Mouse (Mus musculus): Measurements from ENCODE around the gene Ggct.
A peak's percentile ranks its signal among the peaks of the same experiment; 100 is the strongest.

Ggct gene

DNA sequence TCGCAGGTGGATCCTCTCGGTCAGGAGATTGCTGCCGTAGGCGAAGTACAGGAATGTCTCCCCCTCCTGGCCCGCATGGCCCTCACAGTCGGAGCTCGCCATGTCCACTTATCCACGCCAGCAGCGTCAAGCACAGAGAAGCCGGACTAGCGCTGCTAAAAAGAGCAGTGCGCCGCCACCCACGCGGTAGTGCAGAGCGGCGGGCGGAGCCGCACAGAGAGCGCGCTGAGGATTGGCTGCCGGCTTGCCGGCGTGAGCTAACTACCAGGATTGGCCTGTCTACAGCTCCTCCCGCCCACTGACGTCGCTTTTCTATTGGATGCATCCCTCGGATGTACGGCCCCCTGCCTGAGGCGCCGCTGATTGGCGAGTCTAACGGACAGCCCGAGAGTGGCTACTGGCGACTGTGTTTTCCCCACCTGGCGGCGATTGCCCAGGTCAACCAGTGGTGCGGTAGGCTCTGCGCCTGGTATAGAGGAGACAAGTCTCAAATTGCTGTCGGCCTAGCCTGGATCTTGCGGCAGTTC, at the start of gene Ggct:
Gene Ggct (minus strand): TSS at position 217 of the 527 bp plus-strand sequence.
- peak; percentile 85 for DNase-seq (ENCODE audit: extremely low spot score, low read depth, low spot score)

DNA sequence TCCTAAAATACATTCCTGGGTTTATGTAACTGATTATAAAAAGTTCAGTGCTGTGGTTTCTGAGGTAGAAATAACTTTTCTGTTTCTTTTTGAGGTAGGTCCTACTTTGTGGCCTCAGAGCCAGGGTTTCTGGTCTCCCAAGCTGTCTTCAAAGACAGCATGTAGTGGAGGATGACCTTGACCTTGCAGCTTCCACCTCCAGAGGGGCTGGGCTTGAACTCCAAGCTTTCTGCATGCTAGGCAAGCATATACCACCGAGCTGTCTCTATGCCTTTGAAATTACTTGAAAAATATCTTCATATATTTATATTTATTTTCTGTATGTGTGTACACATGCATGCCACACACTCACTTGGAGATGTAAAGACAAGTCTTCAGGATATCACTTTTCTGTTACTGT, 47.3 kb upstream of the Ggct start:
- DNase-seq (ENCODE audit: extremely low spot score, low read depth, low spot score) = no peak

GRCm38 (mm10) chr6:55039446-55039783, 46.7 kb upstream of the Ggct start:
- DNase-seq (ENCODE audit: extremely low spot score, low read depth, low spot score) = no peak

DNA sequence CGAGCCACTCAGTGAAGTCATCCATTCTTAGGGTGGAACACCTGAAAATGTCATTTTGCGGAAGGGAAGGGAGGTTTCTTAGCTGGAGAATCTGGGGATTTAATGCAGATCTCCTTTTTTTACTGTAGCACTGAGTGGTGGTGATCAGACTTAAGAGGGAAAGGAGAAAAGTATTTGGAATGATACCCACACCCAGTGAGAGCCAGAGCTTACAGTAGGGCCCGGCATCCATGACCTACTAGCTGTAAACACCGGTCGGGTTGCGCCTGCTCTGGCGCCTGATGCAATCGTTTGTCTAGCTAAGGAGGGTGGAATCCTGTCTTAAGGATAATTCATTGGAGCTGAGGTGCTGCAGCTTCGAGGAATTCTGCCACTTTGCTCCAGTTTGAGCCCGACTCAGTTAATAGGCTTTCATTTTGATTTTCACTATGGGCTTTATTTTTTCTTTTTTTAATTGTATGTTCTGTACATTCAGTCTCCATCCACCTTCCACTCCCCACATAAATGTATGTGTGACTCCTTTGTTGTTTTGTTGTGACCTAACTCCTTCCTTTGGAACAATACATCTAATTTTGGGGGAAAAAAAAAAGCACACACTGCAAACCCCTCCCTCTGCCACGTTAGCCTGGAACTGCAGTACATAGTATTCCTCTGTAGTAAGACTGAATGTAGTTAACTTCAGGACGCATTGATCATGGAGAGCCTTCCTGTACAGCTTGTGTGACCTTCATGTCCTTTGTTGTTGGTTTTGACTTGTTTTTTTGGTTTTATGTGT, 46.1 kb upstream of the Ggct start:
- no peak for DNase-seq (ENCODE audit: extremely low spot score, low read depth, low spot score)

GRCm38 (mm10) chr6:55037799-55038670, 45.3 kb upstream of the Ggct start, which contains the start of gene Gars:
Gars (plus strand) TSS chr6:55038007.
- peak; percentile 46 for DNase-seq (ENCODE audit: extremely low spot score, low read depth, low spot score)

- DNase-seq (ENCODE audit: extremely low spot score, low read depth, low spot score) = no peak
Observed at GRCm38 (mm10) chr6:55036731-55037130, 44.0 kb upstream of the Ggct start.

DNA sequence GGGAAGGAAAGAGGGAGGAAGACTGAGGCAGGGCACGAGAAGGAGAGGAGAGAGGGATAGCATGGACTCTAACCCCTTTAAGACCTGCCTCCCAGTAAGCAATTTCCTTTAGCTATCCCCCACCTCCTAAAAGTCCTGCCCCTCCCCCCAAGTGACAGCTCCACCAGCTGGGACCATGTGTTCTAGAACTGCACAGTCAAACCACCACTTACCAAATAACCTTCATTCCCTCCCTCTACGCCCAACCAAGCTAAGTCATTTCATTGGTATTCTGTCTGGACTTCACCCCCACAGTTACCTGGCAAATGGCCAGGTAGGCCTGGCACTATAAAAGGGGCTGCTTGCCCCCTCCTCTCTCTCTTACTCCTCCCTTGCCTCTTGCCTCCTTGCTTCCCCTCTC, 34.9 kb upstream of the Ggct start:
- DNase-seq (ENCODE audit: extremely low spot score, low read depth, low spot score) = no peak

DNA sequence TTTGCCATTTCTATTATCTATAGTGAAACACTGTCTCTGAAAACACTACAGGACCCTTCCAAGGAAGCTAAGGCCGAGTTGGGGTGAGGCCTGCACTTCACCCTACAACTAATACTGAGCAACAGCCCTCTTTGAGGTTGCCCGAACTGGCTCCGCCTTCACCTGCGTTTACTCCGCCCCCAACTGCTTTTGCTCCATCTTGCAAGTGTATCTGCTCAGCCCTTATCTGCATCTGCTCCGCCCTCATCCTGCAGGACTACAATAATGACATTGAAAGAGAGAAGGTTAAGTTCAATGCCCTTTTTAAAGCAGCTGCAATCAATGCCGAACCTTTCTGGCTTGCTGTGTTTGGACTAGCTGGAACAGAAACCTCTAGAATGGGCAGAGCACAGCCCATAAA, 29.1 kb upstream of the Ggct start:
- DNase-seq (ENCODE audit: extremely low spot score, low read depth, low spot score) = no peak

DNA sequence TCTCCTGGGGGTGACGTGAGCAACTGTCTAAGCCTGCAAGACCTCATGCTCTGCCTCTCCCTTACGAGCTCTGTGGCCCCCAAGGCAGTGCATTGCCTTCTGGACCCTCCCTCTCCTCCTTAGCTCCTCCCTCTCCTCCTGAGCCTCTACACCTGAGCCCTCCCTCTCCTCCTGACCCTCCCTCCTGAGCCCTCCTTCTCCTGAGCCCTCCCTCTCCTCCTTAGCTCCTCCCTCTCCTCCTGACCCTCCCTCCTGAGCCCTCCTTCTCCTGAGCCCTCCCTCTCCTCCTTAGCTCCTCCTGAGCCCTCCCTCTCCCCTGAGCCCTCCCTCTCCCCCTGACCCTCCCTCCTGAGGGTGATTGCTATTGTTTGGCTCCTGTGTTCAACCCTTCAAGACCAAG, 25.7 kb upstream of the Ggct start:
- no peak for DNase-seq (ENCODE audit: extremely low spot score, low read depth, low spot score)

GRCm38 (mm10) chr6:55016710-55017583, 24.2 kb upstream of the Ggct start:
- DNase-seq (ENCODE audit: extremely low spot score, low read depth, low spot score) = no peak

DNA sequence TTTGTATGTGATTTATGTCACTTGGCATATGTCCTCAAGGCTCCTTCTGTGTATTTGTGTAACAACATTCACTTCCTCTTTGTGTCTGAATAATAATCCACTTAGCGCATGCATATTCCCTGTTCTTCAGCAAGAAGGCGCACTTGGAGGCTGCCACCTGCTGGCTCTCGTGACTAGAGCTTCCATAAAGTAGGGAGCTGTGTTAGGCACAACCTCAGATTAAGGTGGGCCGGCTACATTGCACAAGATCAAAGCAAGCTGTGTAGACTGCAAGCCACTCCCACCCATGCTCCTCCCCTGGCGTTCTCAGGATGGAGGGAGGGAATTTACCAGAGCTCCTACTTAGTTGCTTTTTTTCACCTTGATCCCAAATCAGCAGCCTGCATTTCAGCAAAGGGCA, 23.5 kb upstream of the Ggct start:
- no peak for DNase-seq (ENCODE audit: extremely low spot score, low read depth, low spot score)

DNA sequence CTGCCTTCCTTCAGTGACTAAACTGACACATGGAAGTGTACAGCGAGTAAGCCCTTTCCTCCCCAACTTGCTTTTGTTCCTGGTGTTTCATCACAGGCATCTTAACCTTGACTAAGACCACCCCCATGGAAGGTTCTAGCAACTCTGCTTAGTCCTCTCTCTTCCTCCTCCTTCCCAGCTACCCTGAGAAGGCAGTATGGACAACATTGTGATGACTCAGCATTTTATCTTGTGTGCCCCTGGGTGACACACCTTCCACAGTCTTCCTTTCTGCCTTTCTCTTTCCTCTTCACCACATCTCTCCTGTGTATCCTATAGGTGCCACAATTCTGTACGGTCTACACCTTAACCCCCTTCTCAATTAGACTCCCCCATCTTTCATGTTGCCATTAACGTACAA, 21.4 kb upstream of the Ggct start:
- no peak for DNase-seq (ENCODE audit: extremely low spot score, low read depth, low spot score)

- no peak for DNase-seq (ENCODE audit: extremely low spot score, low read depth, low spot score)
Observed at GRCm38 (mm10) chr6:55012516-55012915, 19.8 kb upstream of the Ggct start.

DNA sequence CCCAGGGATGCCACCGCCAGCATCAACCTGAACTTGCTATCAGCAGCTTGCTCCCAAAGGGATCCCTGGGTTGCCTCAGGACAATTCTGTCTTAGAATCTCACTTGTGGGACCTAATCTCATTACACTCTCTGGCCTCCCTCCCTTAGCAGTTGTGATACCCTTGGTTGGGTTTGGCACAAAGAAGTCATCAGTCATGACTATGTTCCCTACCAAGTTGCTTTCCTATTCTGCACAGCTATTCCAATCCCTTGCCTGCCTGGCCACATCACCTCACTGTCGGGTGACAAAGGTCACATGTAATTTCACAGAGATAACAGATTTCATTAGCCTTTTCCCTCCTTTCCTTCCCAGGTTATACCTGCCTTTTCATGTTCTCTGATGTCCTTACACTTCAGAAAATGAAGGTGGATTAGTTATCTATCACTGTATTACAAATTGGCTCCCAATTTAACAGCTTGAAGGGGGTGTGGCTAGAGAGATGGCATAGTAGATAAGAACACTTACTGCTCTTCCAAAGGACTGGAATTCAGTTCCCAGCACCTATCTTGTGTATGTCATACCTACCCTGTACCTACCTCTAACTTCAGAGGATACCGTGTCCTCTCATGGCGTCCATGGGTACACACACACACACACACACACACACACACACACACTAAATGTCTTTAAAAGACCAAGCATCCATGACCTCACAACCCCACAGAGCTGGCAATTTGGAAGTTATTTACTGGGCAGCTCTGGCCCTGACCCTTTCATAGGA, 17.8 kb upstream of the Ggct start:
- DNase-seq (ENCODE audit: extremely low spot score, low read depth, low spot score) = no peak

- DNase-seq (ENCODE audit: extremely low spot score, low read depth, low spot score) = no peak
Observed at GRCm38 (mm10) chr6:55009391-55010230, 16.9 kb upstream of the Ggct start.

- no peak for DNase-seq (ENCODE audit: extremely low spot score, low read depth, low spot score)
Observed at GRCm38 (mm10) chr6:55008401-55008800, 15.7 kb upstream of the Ggct start.

- DNase-seq (ENCODE audit: extremely low spot score, low read depth, low spot score) = no peak
Observed at GRCm38 (mm10) chr6:55003559-55003958, 10.8 kb upstream of the Ggct start.

GRCm38 (mm10) chr6:55002438-55002837, 9.7 kb upstream of the Ggct start:
- no peak for DNase-seq (ENCODE audit: extremely low spot score, low read depth, low spot score)

GRCm38 (mm10) chr6:55001320-55001719, 8.6 kb upstream of the Ggct start:
- no peak for DNase-seq (ENCODE audit: extremely low spot score, low read depth, low spot score)

All from hindlimb bud, embryonic 11.5 days (tissue).